Mouse (Mus musculus): ENCODE measurements at regions not wholly inside any gene's neighbourhood (a gene's known extent, or its start where the extent isn't known, plus 50 kb on each side); places are given as distances from the start of the nearest gene placed in this dataset.

GRCm38 (mm10) chr13:113736468-113736867 is 57.8 kb upstream of the Arl15 start:
- Histone ChIP-seq H3K4me1 (ENCODE audit: insufficient read depth, low read depth, low read length) (no peaks in the 10 kb centered on the region), H3K9ac (replicated peaks; ENCODE audit: low read depth) (no peak overlapping the region), H3K36me3 (ENCODE audit: insufficient read depth, low read length) (no peaks in the 10 kb centered on the region), H3K9me3 (ENCODE audit: low read length) (no peaks in the 10 kb centered on the region), H3K4me2 (replicated peaks; ENCODE audit: low read depth, low read length) (no peak overlapping the region), H3K27me3 (replicated peaks; ENCODE audit: insufficient read depth, low read length) (no peaks in the 10 kb centered on the region), H3K4me3 (ENCODE audit: low read depth, low read length) (no peak overlapping the region), H3K27ac (ENCODE audit: low read length) (no peak overlapping the region)
- TF ChIP-seq EP300 (IDR thresholded peaks at IDR 0.05) (no peak), CTCF (IDR thresholded peaks at IDR 0.05) (no peak)
- 87% methylated on average over 13 of the region's 13 CpGs for WGBS
- DNase-seq (ENCODE audit: low spot score) (no peak), ATAC-seq (no peak)

- H3K4me1 ChIP-seq (ENCODE audit: insufficient read depth, low read depth, low read length): no peaks in the 10 kb centered on the region
- H3K9ac ChIP-seq (replicated peaks; ENCODE audit: low read depth): no peak overlapping the region
- TF ChIP-seq EP300 (IDR thresholded peaks at IDR 0.05) (no peak), CTCF (IDR thresholded peaks at IDR 0.05) (no peak)
- ATAC-seq (no peak), DNase-seq (ENCODE audit: low spot score) (no peak)
- H3K9me3 ChIP-seq (ENCODE audit: low read length): no peaks in the 10 kb centered on the region
- no peaks in the 10 kb centered on the region for H3K27me3 ChIP-seq (replicated peaks; ENCODE audit: insufficient read depth, low read length)
- no peak overlapping the region for H3K27ac ChIP-seq (ENCODE audit: low read length)
- no peak overlapping the region for H3K4me2 ChIP-seq (replicated peaks; ENCODE audit: low read depth, low read length)
- no peak overlapping the region for H3K4me3 ChIP-seq (ENCODE audit: low read depth, low read length)
- H3K36me3 ChIP-seq (ENCODE audit: insufficient read depth, low read length): no peaks in the 10 kb centered on the region
- WGBS: 60% methylated on average over 18 of the region's 18 CpGs
These were observed 58.6 kb upstream of the Arl15 start for GRCm38 (mm10) chr13:113735611-113736285.

- Histone ChIP-seq H3K9ac (replicated peaks; ENCODE audit: low read depth) (no peak overlapping the region), H3K4me1 (ENCODE audit: insufficient read depth, low read depth, low read length) (no peaks in the 10 kb centered on the region), H3K27ac (ENCODE audit: low read length) (no peak overlapping the region), H3K36me3 (ENCODE audit: insufficient read depth, low read length) (no peaks in the 10 kb centered on the region), H3K27me3 (replicated peaks; ENCODE audit: insufficient read depth, low read length) (no peaks in the 10 kb centered on the region), H3K9me3 (ENCODE audit: low read length) (no peaks in the 10 kb centered on the region), H3K4me2 (replicated peaks; ENCODE audit: low read depth, low read length) (no peak overlapping the region), H3K4me3 (ENCODE audit: low read depth, low read length) (no peak overlapping the region)
- DNase-seq (ENCODE audit: low spot score) (peak; percentile 12), ATAC-seq (peak; percentile 43; the same call in 1 of the 2 replicates)
- WGBS: 23% methylated on average over 5 of the region's 5 CpGs
- TF ChIP-seq CTCF (IDR thresholded peaks at IDR 0.05): no peak
- no peak for TF ChIP-seq EP300 (IDR thresholded peaks at IDR 0.05)
These were observed 60.0 kb upstream of the Arl15 start for GRCm38 (mm10) chr13:113734134-113734794.

GRCm38 (mm10) chr13:113733734-113734133 is 60.6 kb upstream of the Arl15 start:
- Histone ChIP-seq H3K27me3 (replicated peaks; ENCODE audit: insufficient read depth, low read length) (no peaks in the 10 kb centered on the region), H3K36me3 (ENCODE audit: insufficient read depth, low read length) (no peaks in the 10 kb centered on the region), H3K4me2 (replicated peaks; ENCODE audit: low read depth, low read length) (no peak overlapping the region), H3K27ac (ENCODE audit: low read length) (no peak overlapping the region), H3K4me1 (ENCODE audit: insufficient read depth, low read depth, low read length) (no peaks in the 10 kb centered on the region), H3K9me3 (ENCODE audit: low read length) (no peaks in the 10 kb centered on the region), H3K9ac (replicated peaks; ENCODE audit: low read depth) (no peak overlapping the region), H3K4me3 (ENCODE audit: low read depth, low read length) (no peak overlapping the region)
- WGBS: 72% methylated on average over 2 of the region's 2 CpGs
- DNase-seq (ENCODE audit: low spot score): no peak
- ATAC-seq: no peak
- no peak for TF ChIP-seq EP300 (IDR thresholded peaks at IDR 0.05)
- TF ChIP-seq CTCF (IDR thresholded peaks at IDR 0.05): no peak

- no peak overlapping the region for H3K27ac ChIP-seq (ENCODE audit: low read length)
- H3K4me2 ChIP-seq (replicated peaks; ENCODE audit: low read depth, low read length): no peak overlapping the region
- TF ChIP-seq EP300 (IDR thresholded peaks at IDR 0.05) (no peak), CTCF (IDR thresholded peaks at IDR 0.05) (no peak)
- 49% methylated on average over 8 of the region's 8 CpGs for WGBS
- ATAC-seq (no peak), DNase-seq (ENCODE audit: low spot score) (no peak)
- H3K4me1 ChIP-seq (ENCODE audit: insufficient read depth, low read depth, low read length): no peaks in the 10 kb centered on the region
- no peak overlapping the region for H3K4me3 ChIP-seq (ENCODE audit: low read depth, low read length)
- no peak overlapping the region for H3K9ac ChIP-seq (replicated peaks; ENCODE audit: low read depth)
- no peaks in the 10 kb centered on the region for H3K9me3 ChIP-seq (ENCODE audit: low read length)
- no peaks in the 10 kb centered on the region for H3K27me3 ChIP-seq (replicated peaks; ENCODE audit: insufficient read depth, low read length)
- H3K36me3 ChIP-seq (ENCODE audit: insufficient read depth, low read length): no peaks in the 10 kb centered on the region
These were observed 63.4 kb upstream of the Arl15 start for GRCm38 (mm10) chr13:113730776-113731400.

GRCm38 (mm10) chr13:113730062-113730775 is 64.1 kb upstream of the Arl15 start:
- TF ChIP-seq EP300 (IDR thresholded peaks at IDR 0.05) (no peak), CTCF (IDR thresholded peaks at IDR 0.05) (no peak)
- H3K27me3 ChIP-seq (replicated peaks; ENCODE audit: insufficient read depth, low read length): no peaks in the 10 kb centered on the region
- H3K4me1 ChIP-seq (ENCODE audit: insufficient read depth, low read depth, low read length): no peaks in the 10 kb centered on the region
- no peak overlapping the region for H3K4me2 ChIP-seq (replicated peaks; ENCODE audit: low read depth, low read length)
- H3K9me3 ChIP-seq (ENCODE audit: low read length): no peaks in the 10 kb centered on the region
- H3K27ac ChIP-seq (ENCODE audit: low read length): no peak overlapping the region
- H3K9ac ChIP-seq (replicated peaks; ENCODE audit: low read depth): no peak overlapping the region
- WGBS: 85% methylated on average over 6 of the region's 6 CpGs
- ATAC-seq (no peak), DNase-seq (ENCODE audit: low spot score) (no peak)
- no peaks in the 10 kb centered on the region for H3K36me3 ChIP-seq (ENCODE audit: insufficient read depth, low read length)
- no peak overlapping the region for H3K4me3 ChIP-seq (ENCODE audit: low read depth, low read length)
